Comparison of ENCODE assay signal across 8 mouse cellular contexts in the genomic region with DNA sequence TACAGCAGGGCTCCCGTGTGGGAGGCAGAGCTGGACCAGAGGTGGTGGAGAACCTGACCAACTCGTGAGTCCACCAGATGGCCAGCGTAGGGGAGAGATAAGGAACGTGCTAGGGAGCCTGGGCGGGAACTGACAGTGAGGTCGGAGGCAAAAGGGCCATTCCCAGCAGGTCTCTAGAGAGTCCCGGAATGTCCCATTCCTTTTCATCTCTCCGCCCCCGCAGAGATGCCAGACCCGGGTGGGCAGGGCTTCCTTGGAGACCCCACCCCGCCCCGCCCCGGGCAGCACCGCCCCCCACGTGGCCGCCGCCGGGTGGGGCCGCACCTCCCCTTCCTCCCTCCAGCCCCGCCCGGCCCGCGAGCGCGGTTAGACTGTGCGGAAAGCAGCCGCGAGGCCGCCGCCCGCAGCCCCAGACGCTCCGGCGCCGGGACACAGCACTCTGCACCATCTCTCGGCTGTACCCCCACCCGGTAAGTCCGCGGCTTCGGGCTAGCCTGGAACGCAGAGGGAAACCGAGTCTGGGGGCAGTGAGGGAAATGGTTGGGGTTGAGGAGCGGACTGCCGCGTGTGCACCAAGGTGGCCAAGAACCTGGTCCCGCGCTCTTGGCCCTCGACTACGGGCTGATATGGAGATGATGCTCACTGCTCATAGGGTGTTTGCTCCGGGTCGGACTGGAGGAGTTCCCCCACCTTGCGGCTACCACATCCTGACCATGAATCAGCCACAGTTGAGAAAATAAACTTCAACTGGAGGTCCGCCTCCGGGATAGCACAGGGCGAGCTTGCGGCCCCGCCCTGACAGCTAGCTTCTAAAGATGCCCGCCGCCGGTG. TPM values are rescaled to one million over a fixed set of nuclear protein-coding genes. Genes with fewer than 3 reads are reported as not detected.
DNase-seq lines count a peak whose midpoint lies in the region; ATAC-seq and TF ChIP-seq lines count a peak whose summit lies in the region.

Inf2 (plus strand) TSS at position 359 of the 831 bp plus-strand sequence.

- peak within 1 kb of the TSS; percentile 90 for H3K4me2 ChIP-seq in forebrain, postnatal 0 days (ENCODE audit: low read depth)
- peak within 1 kb of the TSS; percentile 68 for H3K4me2 ChIP-seq in liver, embryonic 16.5 days (ENCODE audit: low read depth, low read length)
- peak within 1 kb of the TSS; percentile 95 for H3K4me2 ChIP-seq in neural tube, embryonic 12.5 days (replicated peaks)

- H3K9ac ChIP-seq in ES-Bruce4 (ENCODE audit: low read depth, poor library complexity, severe bottlenecking) = peak within 1 kb of the TSS; percentile 71
- peak within 1 kb of the TSS; percentile 48 for H3K9ac ChIP-seq in forebrain, postnatal 0 days
- peak within 1 kb of the TSS; percentile 49 for H3K9ac ChIP-seq in liver, embryonic 16.5 days (ENCODE audit: low read depth, low read length)
- H3K9ac ChIP-seq in neural tube, embryonic 12.5 days = peak within 1 kb of the TSS; percentile 61

- TF ChIP-seq EP300 in ES-Bruce4 (IDR thresholded peaks at IDR 0.05; ENCODE audit: insufficient read depth, low read depth, low read length) = peak; percentile 47; the same call in 1 of the 2 replicates

- ATAC-seq in forebrain, postnatal 0 days = peak; percentile 77
- peak; percentile 80 for ATAC-seq in liver, embryonic 16.5 days (ENCODE audit: low read depth)
- ATAC-seq in neural tube, embryonic 12.5 days (ENCODE audit: low FRiP score, low read depth) = peak; percentile 77

- TF ChIP-seq POLR2A in ES-Bruce4 (IDR thresholded peaks at IDR 0.05; ENCODE audit: insufficient read depth, low read length) = peak; percentile 13
- no peak for TF ChIP-seq POLR2A in testis, adult 2 months (IDR thresholded peaks at IDR 0.05; ENCODE audit: control insufficient read depth, low read depth, low read length)

- peak; percentile 18 for DNase-seq in c-Kit-positive CD71-positive TER-119-positive erythroid progenitor cells, embryonic 14.5 days (ENCODE audit: low spot score)
- peak; percentile 66 for DNase-seq in forebrain, postnatal 0 days
- DNase-seq in heart, postnatal 25 days (ENCODE audit: low spot score) = peak; percentile 81
- peak; percentile 87 for DNase-seq in layer of hippocampus, adult 11-12 months (ENCODE audit: low spot score)

- no peak for TF ChIP-seq CTCF in ES-Bruce4 (IDR thresholded peaks at IDR 0.05; ENCODE audit: low read depth, low read length)
- TF ChIP-seq CTCF in forebrain, postnatal 0 days (IDR thresholded peaks at IDR 0.05; ENCODE audit: low read depth) = no peak
- no peak for TF ChIP-seq CTCF in testis, adult 2 months (IDR thresholded peaks at IDR 0.05; ENCODE audit: control insufficient read depth, insufficient read depth, insufficient replicate concordance, low read depth, low read length)

- intact Hi-C loops in heart, postnatal 25 days (cut with DNase I) = loop anchor here (5.0 kb wide), 1 partner anchor 36 kb away; no protein-coding TSS in a partner anchor

- H3K4me3 ChIP-seq in ES-Bruce4 (ENCODE audit: low read depth, low read length) = peak within 1 kb of the TSS; percentile 93
- peak within 1 kb of the TSS; percentile 49 for H3K4me3 ChIP-seq in forebrain, postnatal 0 days (ENCODE audit: low read depth, low read length)
- H3K4me3 ChIP-seq in liver, embryonic 16.5 days (ENCODE audit: low read depth, low read length) = peak within 1 kb of the TSS; percentile 63
- H3K4me3 ChIP-seq in neural tube, embryonic 12.5 days = peak within 1 kb of the TSS; percentile 50
- peak within 1 kb of the TSS; percentile 76 for H3K4me3 ChIP-seq in testis, adult 2 months (ENCODE audit: control insufficient read depth, low read depth, low read length)

- no peaks in the 10 kb centered on the region for H3K36me3 ChIP-seq in ES-Bruce4 (ENCODE audit: control insufficient read depth, insufficient read depth, low read length, poor library complexity, severe bottlenecking)
- no peaks in the 10 kb centered on the region for H3K36me3 ChIP-seq in forebrain, postnatal 0 days (ENCODE audit: insufficient read depth)
- no peaks in the 10 kb centered on the region for H3K36me3 ChIP-seq in liver, embryonic 16.5 days (ENCODE audit: control insufficient read depth, insufficient read depth)
- H3K36me3 ChIP-seq in neural tube, embryonic 12.5 days = no peaks in the 10 kb centered on the region
- H3K36me3 ChIP-seq in testis, adult 2 months (ENCODE audit: control insufficient read depth, insufficient read depth, low read length) = no peaks in the 10 kb centered on the region

- WGBS in forebrain, postnatal 0 days = 3% methylated on average over 49 of the region's 60 CpGs
- under 1% methylated on average over 57 of the region's 60 CpGs for WGBS in liver, embryonic 16.5 days (ENCODE audit: insufficient replicate concordance)
- WGBS in neural tube, embryonic 12.5 days = under 1% methylated on average over 59 of the region's 60 CpGs

- no peaks in the 10 kb centered on the region for H3K9me3 ChIP-seq in ES-Bruce4 (replicated peaks; ENCODE audit: control insufficient read depth, insufficient read depth, low read length, poor library complexity, severe bottlenecking)
- H3K9me3 ChIP-seq in forebrain, postnatal 0 days (ENCODE audit: low read length) = no peaks in the 10 kb centered on the region
- H3K9me3 ChIP-seq in liver, embryonic 16.5 days (replicated peaks; ENCODE audit: control insufficient read depth, low read length) = no peaks in the 10 kb centered on the region
- no peaks in the 10 kb centered on the region for H3K9me3 ChIP-seq in neural tube, embryonic 12.5 days

- H3K27me3 ChIP-seq in ES-Bruce4 (ENCODE audit: control insufficient read depth, insufficient read depth, low read length, poor library complexity, severe bottlenecking) = no peaks in the 10 kb centered on the region; the same call in 1 of the 2 replicates
- 0 out of 2 replicates have a peak, but pooled peaks cover 3% of the 10 kb centered on the region for H3K27me3 ChIP-seq in forebrain, postnatal 0 days (ENCODE audit: insufficient read depth, low read length)
- H3K27me3 ChIP-seq in liver, embryonic 16.5 days (ENCODE audit: control insufficient read depth, insufficient read depth, low read depth, low read length) = peaks cover 17% of the 10 kb centered on the region
- peaks cover 37% of the 10 kb centered on the region for H3K27me3 ChIP-seq in neural tube, embryonic 12.5 days (replicated peaks)
- H3K27me3 ChIP-seq in testis, adult 2 months (ENCODE audit: control insufficient read depth, insufficient read depth, low read length) = no peaks in the 10 kb centered on the region

- H3K27ac ChIP-seq in ES-Bruce4 (ENCODE audit: insufficient read depth, low read length) = no peak within 1 kb of the TSS
- H3K27ac ChIP-seq in forebrain, postnatal 0 days (ENCODE audit: low read depth, low read length) = no peak within 1 kb of the TSS
- peak within 1 kb of the TSS; percentile 77 for H3K27ac ChIP-seq in liver, embryonic 16.5 days (ENCODE audit: low read length)
- H3K27ac ChIP-seq in neural tube, embryonic 12.5 days = no peak within 1 kb of the TSS
- H3K27ac ChIP-seq in testis, adult 2 months (ENCODE audit: control insufficient read depth, insufficient read depth, low read depth, low read length) = no peak within 1 kb of the TSS

- no peaks in the 10 kb centered on the region for H3K4me1 ChIP-seq in ES-Bruce4 (ENCODE audit: control insufficient read depth, insufficient read depth, low read length)
- H3K4me1 ChIP-seq in forebrain, postnatal 0 days (ENCODE audit: insufficient read depth) = peaks cover 2% of the 10 kb centered on the region; the same call in 1 of the 2 replicates
- peaks cover 27% of the 10 kb centered on the region for H3K4me1 ChIP-seq in liver, embryonic 16.5 days (ENCODE audit: control insufficient read depth, low read depth, low read length)
- H3K4me1 ChIP-seq in neural tube, embryonic 12.5 days = peaks cover 17% of the 10 kb centered on the region
- H3K4me1 ChIP-seq in testis, adult 2 months (ENCODE audit: control insufficient read depth, insufficient read depth, low read length) = peaks cover 19% of the 10 kb centered on the region

RNA-seq across cellular contexts. Expression of gene Inf2, which starts in this region (rescaled TPM):
- 28.2 and 28.3 TPM in 2 replicates for polyA plus RNA-seq in ES-Bruce4 (2011; ENCODE audit: insufficient read depth, insufficient read length, low read depth, missing spikeins)
- 9.8 and 10.8 TPM in 2 replicates for total RNA-seq in forebrain, postnatal 0 days (2014; rRNA removed)
- 1.1 and 1.2 TPM in 2 replicates for polyA plus RNA-seq in forebrain, postnatal 0 days (2015; fragmentation: Nextera tagmentation; extraction: Ambion mirVana)
- 10 to 100 TPM; 15.8 to 20.0 TPM for total RNA-seq in heart, postnatal 25 days (2021)
- 1.2 and 2.7 TPM in 2 replicates for polyA plus RNA-seq in liver, embryonic 16.5 days (2015; fragmentation: Nextera tagmentation; extraction: Ambion mirVana)
- polyA plus RNA-seq in neural tube, embryonic 12.5 days (2016; fragmentation: Nextera tagmentation; extraction: Ambion mirVana) = 1.1 and 2.2 TPM in 2 replicates
- polyA plus RNA-seq in testis, adult 2 months (2012; rRNA removed) = 2.9 TPM in 2 replicates

Comparison
In these comparisons a context has a peak if more than half of its experiments do, and no peak if none do; other contexts are left out.
1. DNase-seq: peak in every context shown above with its lines; median percentile 87 in layer of hippocampus, adult 11-12 months; 81 in heart, postnatal 25 days; 66 in forebrain, postnatal 0 days; 18 in c-Kit-positive CD71-positive TER-119-positive erythroid progenitor cells, embryonic 14.5 days.